ENCODE assay signal across 8 mouse cellular contexts in the genomic region with DNA sequence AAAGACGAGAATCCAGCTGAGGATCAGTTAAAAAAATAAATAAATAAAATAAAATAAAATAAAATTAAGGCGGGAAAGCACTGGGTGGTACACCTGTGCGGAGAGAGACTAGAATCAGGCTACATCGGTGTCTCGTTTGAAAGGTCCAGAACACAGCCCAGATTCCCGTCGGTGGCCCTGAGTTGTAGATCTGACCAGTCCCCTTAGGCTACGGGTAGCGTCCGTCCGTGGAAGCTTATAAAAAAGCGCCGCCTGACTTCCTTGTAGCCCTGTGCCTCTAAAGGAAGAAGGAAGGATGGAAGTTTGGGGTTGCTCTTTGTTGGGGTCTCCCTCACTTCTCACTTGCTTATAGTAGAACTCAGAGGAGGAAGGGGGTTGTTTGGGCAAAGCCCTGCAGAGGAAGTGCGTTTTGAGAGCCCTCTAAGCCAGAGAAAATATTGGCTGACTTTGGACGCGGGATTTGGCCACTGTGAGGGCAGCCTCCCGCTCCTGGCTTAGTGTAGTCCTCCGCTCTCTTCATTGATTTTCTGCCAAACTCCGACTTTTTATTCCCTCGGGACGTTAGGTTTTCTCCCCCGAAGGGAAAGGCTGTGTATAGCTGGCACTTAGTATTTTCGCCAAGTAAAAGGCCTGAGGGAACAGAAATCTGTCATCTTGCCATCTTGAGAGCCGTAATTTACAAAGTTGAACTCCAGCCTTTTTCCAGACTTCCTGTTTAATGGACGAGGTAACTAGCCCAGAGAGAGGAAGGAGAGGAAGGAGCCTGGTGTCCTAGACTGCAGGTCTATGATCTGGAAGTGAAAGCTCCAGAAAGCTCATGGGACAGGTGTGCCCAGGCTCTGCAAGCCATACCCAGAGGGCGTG. TPM values are rescaled to one million over a fixed set of nuclear protein-coding genes. Genes with fewer than 3 reads are reported as not detected.
A peak's percentile ranks its signal among the peaks of the same experiment; 100 is the strongest.
DNase-seq lines count a peak whose midpoint lies in the region; ATAC-seq and TF ChIP-seq lines count a peak whose summit lies in the region.

No protein-coding gene starts in this region.

- peak overlapping the region; percentile 16 for H3K27ac ChIP-seq in liver, adult 2 months (replicated peaks; ENCODE audit: insufficient read depth, low read depth, low read length)
- peak overlapping the region; percentile 84 for H3K27ac ChIP-seq in neural tube, embryonic 13.5 days (replicated peaks)

- H3K27me3 ChIP-seq in liver, adult 2 months (ENCODE audit: control insufficient read depth, insufficient read depth, low read length), result no peaks in the 10 kb centered on the region
- H3K27me3 ChIP-seq in neural tube, embryonic 13.5 days, result no peaks in the 10 kb centered on the region

- peak overlapping the region; percentile 89 for H3K9ac ChIP-seq in liver, adult 2 months (ENCODE audit: low read depth, low read length)
- H3K9ac ChIP-seq in neural tube, embryonic 13.5 days, result peak overlapping the region; percentile 79

- peak; percentile 54 for ATAC-seq in neural tube, embryonic 13.5 days (ENCODE audit: low read depth)

- 2% methylated on average over 26 of the region's 26 CpGs for WGBS in liver, adult 2 months
- 7% methylated on average over 26 of the region's 26 CpGs for WGBS in neural tube, embryonic 13.5 days

- TF ChIP-seq POLR2A in liver, adult 2 months (IDR thresholded peaks at IDR 0.05; ENCODE audit: extremely low read depth, insufficient read depth, low read length), result no peak

- no peaks in the 10 kb centered on the region for H3K79me2 ChIP-seq in liver, adult 2 months (ENCODE audit: control insufficient read depth, insufficient read depth, low read length)

- H3K36me3 ChIP-seq in liver, adult 2 months (ENCODE audit: control insufficient read depth, insufficient read depth, low read length), result peaks cover 7% of the 10 kb centered on the region; the same call in 1 of the 2 replicates
- peaks cover 28% of the 10 kb centered on the region for H3K36me3 ChIP-seq in neural tube, embryonic 13.5 days

- H3K4me3 ChIP-seq in liver, adult 2 months (ENCODE audit: insufficient read depth, low read depth, low read length), result peak overlapping the region; percentile 95
- peak overlapping the region; percentile 61 for H3K4me3 ChIP-seq in neural tube, embryonic 13.5 days

- H3K4me1 ChIP-seq in liver, adult 2 months (ENCODE audit: control insufficient read depth, insufficient read depth, low read length), result peaks cover 3% of the 10 kb centered on the region; the same call in 1 of the 2 replicates
- H3K4me1 ChIP-seq in neural tube, embryonic 13.5 days (replicated peaks), result peaks cover 19% of the 10 kb centered on the region

- TF ChIP-seq CTCF in liver, adult 2 months (IDR thresholded peaks at IDR 0.05; ENCODE audit: low read depth, low read length), result no peak

- H3K9me3 ChIP-seq in neural tube, embryonic 13.5 days, result no peaks in the 10 kb centered on the region

- peak overlapping the region; percentile 87 for H3K4me2 ChIP-seq in neural tube, embryonic 13.5 days

- DNase-seq in ovary, postnatal 14 days (ENCODE audit: low spot score), result peak; percentile 25
- DNase-seq in ovary, postnatal 10 days (ENCODE audit: low spot score), result no peak
- peak; percentile 20 for DNase-seq in embryo, embryonic 9.5 days (ENCODE audit: extremely low spot score)
- DNase-seq in heart, postnatal 4 days, result peak; percentile 45
- DNase-seq in liver, adult 2 months (ENCODE audit: extremely low read depth, low read depth, low spot score), result peak; percentile 61
- DNase-seq in gastrocnemius, postnatal 10 days, result no peak
- DNase-seq in ovary, postnatal 36 days (ENCODE audit: low spot score), result no peak

RNA-seq across cellular contexts. Expression of gene Fuca1, which starts 1.0 kb away (rescaled TPM):
- 10 to 100 TPM; 42.4 to 45.9 TPM for total RNA-seq in heart, postnatal 4 days (2021)
- 45.7 and 46.4 TPM in 2 replicates for total RNA-seq in liver, adult 2 months (2014; rRNA removed)
- polyA plus RNA-seq in liver, adult 2 months (2012; rRNA removed), result 54.9 and 58.7 TPM in 2 replicates
- polyA plus RNA-seq in neural tube, embryonic 13.5 days (2015; fragmentation: Nextera tagmentation; extraction: Ambion mirVana), result 53.8 and 63.6 TPM in 2 replicates
- total RNA-seq in gastrocnemius, postnatal 10 days (2021), result 10 to 100 TPM; 36.1 to 41.4 TPM

RNA-seq across cellular contexts. Expression of gene Hmgcl, which starts 24.8 kb away (rescaled TPM):
- total RNA-seq in heart, postnatal 4 days (2021), result 10 to 100 TPM; 52.2 to 59.8 TPM
- total RNA-seq in liver, adult 2 months (2014; rRNA removed), result 179 and 187 TPM in 2 replicates
- polyA plus RNA-seq in liver, adult 2 months (2012; rRNA removed), result 266 and 291 TPM in 2 replicates
- 58.2 and 59.6 TPM in 2 replicates for polyA plus RNA-seq in neural tube, embryonic 13.5 days (2015; fragmentation: Nextera tagmentation; extraction: Ambion mirVana)
- total RNA-seq in gastrocnemius, postnatal 10 days (2021), result 10 to 100 TPM; 43.7 to 49.2 TPM

RNA-seq across cellular contexts. Expression of gene Cnr2, which starts 26.3 kb away (rescaled TPM):
- total RNA-seq in heart, postnatal 4 days (2021), result under 1 TPM; 0.68 to 0.74 TPM
- 3.0 and 3.9 TPM in 2 replicates for total RNA-seq in liver, adult 2 months (2014; rRNA removed)
- 1.4 and 2.1 TPM in 2 replicates for polyA plus RNA-seq in liver, adult 2 months (2012; rRNA removed)
- polyA plus RNA-seq in neural tube, embryonic 13.5 days (2015; fragmentation: Nextera tagmentation; extraction: Ambion mirVana), result 0.12 and 0.25 TPM in 2 replicates
- under 1 TPM; 0.75 to 0.95 TPM for total RNA-seq in gastrocnemius, postnatal 10 days (2021)

RNA-seq across cellular contexts. Expression of gene Gale, which starts 42.0 kb away (rescaled TPM):
- 1 to 10 TPM; 7.6 to 9.8 TPM for total RNA-seq in heart, postnatal 4 days (2021)
- 34.2 and 38.5 TPM in 2 replicates for total RNA-seq in liver, adult 2 months (2014; rRNA removed)
- 32.0 and 33.6 TPM in 2 replicates for polyA plus RNA-seq in liver, adult 2 months (2012; rRNA removed)
- 39.0 and 42.5 TPM in 2 replicates for polyA plus RNA-seq in neural tube, embryonic 13.5 days (2015; fragmentation: Nextera tagmentation; extraction: Ambion mirVana)
- total RNA-seq in gastrocnemius, postnatal 10 days (2021), result 1 to 10 TPM; 2.8 to 4.0 TPM

RNA-seq across cellular contexts. Expression of gene Pnrc2, which starts 47.8 kb away (rescaled TPM):
- 10 to 100 TPM; 81.7 to 88.6 TPM for total RNA-seq in heart, postnatal 4 days (2021)
- total RNA-seq in liver, adult 2 months (2014; rRNA removed), result 37.3 and 56.5 TPM in 2 replicates
- polyA plus RNA-seq in liver, adult 2 months (2012; rRNA removed), result 6.7 and 12.2 TPM in 2 replicates
- polyA plus RNA-seq in neural tube, embryonic 13.5 days (2015; fragmentation: Nextera tagmentation; extraction: Ambion mirVana), result 109 and 122 TPM in 2 replicates
- 10 to 100 TPM; 59.0 to 71.8 TPM for total RNA-seq in gastrocnemius, postnatal 10 days (2021)

Comparison
In these comparisons a context has a peak if more than half of its experiments do, and no peak if none do; other contexts are left out.
1. DNase-seq: peak in ovary, postnatal 14 days (single experiment), embryo, embryonic 9.5 days (single experiment), heart, postnatal 4 days (single experiment) and liver, adult 2 months (single experiment); none in ovary, postnatal 10 days (single experiment), gastrocnemius, postnatal 10 days (single experiment) and ovary, postnatal 36 days (single experiment).